Mouse (Mus musculus): ENCODE results near the gene 1700061G19Rik. TPM values are rescaled to one million over a fixed set of nuclear protein-coding genes. Genes with fewer than 3 reads are reported as not detected.
A peak's percentile ranks its signal among the peaks of the same experiment; 100 is the strongest.

Gene 1700061G19Rik
- polyA plus RNA-seq, 1 experiment from 2014 or later: 0.45 TPM

- ATAC-seq (ENCODE audit: insufficient read depth, low FRiP score): peak; percentile 52; the same call in 1 of the 2 replicates
- H3K4me1 ChIP-seq (ENCODE audit: control insufficient read depth, insufficient read depth, low read length): peaks cover 4% of the 10 kb centered on the region; the same call in 1 of the 2 replicates
- H3K9ac ChIP-seq (ENCODE audit: low read length): no peak overlapping the region
- H3K4me3 ChIP-seq (replicated peaks; ENCODE audit: low read length): no peak overlapping the region
- no peaks in the 10 kb centered on the region for H3K27me3 ChIP-seq (ENCODE audit: control insufficient read depth, insufficient read depth, low read length)
- no peak overlapping the region for H3K27ac ChIP-seq (ENCODE audit: low read length)
- H3K9me3 ChIP-seq (replicated peaks; ENCODE audit: control insufficient read depth, low read length): no peaks in the 10 kb centered on the region
- 50% methylated on average over 3 of the region's 3 CpGs for WGBS
- no peaks in the 10 kb centered on the region for H3K36me3 ChIP-seq (ENCODE audit: control insufficient read depth, insufficient read depth, low read length)
- no peak overlapping the region for H3K4me2 ChIP-seq (ENCODE audit: low read depth, low read length)
Observed at GRCm38 (mm10) chr17:56861197-56861596, 14.1 kb upstream of the 1700061G19Rik start.

- Histone ChIP-seq H3K4me2 (ENCODE audit: low read depth, low read length) (no peak overlapping the region), H3K36me3 (ENCODE audit: control insufficient read depth, insufficient read depth, low read length) (no peaks in the 10 kb centered on the region), H3K4me3 (replicated peaks; ENCODE audit: low read length) (no peak overlapping the region), H3K27me3 (ENCODE audit: control insufficient read depth, insufficient read depth, low read length) (no peaks in the 10 kb centered on the region), H3K27ac (ENCODE audit: low read length) (no peak overlapping the region), H3K4me1 (ENCODE audit: control insufficient read depth, insufficient read depth, low read length) (no peaks in the 10 kb centered on the region), H3K9ac (ENCODE audit: low read length) (no peak overlapping the region), H3K9me3 (replicated peaks; ENCODE audit: control insufficient read depth, low read length) (0 out of 2 replicates have a peak, but pooled peaks cover 6% of the 10 kb centered on the region)
- 77% methylated on average over 7 of the region's 7 CpGs for WGBS
- ATAC-seq (ENCODE audit: insufficient read depth, low FRiP score): no peak
Observed at GRCm38 (mm10) chr17:56866071-56866470, 9.2 kb upstream of the 1700061G19Rik start.

- Histone ChIP-seq H3K27me3 (ENCODE audit: control insufficient read depth, insufficient read depth, low read length) (no peaks in the 10 kb centered on the region), H3K4me3 (replicated peaks; ENCODE audit: low read length) (no peak overlapping the region), H3K9ac (ENCODE audit: low read length) (no peak overlapping the region), H3K9me3 (replicated peaks; ENCODE audit: control insufficient read depth, low read length) (0 out of 2 replicates have a peak, but pooled peaks cover 6% of the 10 kb centered on the region), H3K27ac (ENCODE audit: low read length) (no peak overlapping the region), H3K4me1 (ENCODE audit: control insufficient read depth, insufficient read depth, low read length) (no peaks in the 10 kb centered on the region), H3K36me3 (ENCODE audit: control insufficient read depth, insufficient read depth, low read length) (no peaks in the 10 kb centered on the region), H3K4me2 (ENCODE audit: low read depth, low read length) (no peak overlapping the region)
- WGBS: 74% methylated on average over 9 of the region's 9 CpGs
- ATAC-seq (ENCODE audit: insufficient read depth, low FRiP score): no peak
Observed at GRCm38 (mm10) chr17:56869481-56869977, 5.7 kb upstream of the 1700061G19Rik start.

GRCm38 (mm10) chr17:56870287-56870953 lies 4.9 kb upstream of the 1700061G19Rik start:
- ATAC-seq (ENCODE audit: insufficient read depth, low FRiP score): no peak
- H3K4me2 ChIP-seq (ENCODE audit: low read depth, low read length): no peak overlapping the region
- H3K27me3 ChIP-seq (ENCODE audit: control insufficient read depth, insufficient read depth, low read length): no peaks in the 10 kb centered on the region
- no peak overlapping the region for H3K9ac ChIP-seq (ENCODE audit: low read length)
- H3K27ac ChIP-seq (ENCODE audit: low read length): no peak overlapping the region
- H3K9me3 ChIP-seq (replicated peaks; ENCODE audit: control insufficient read depth, low read length): 0 out of 2 replicates have a peak, but pooled peaks cover 6% of the 10 kb centered on the region
- H3K4me1 ChIP-seq (ENCODE audit: control insufficient read depth, insufficient read depth, low read length): no peaks in the 10 kb centered on the region
- H3K4me3 ChIP-seq (replicated peaks; ENCODE audit: low read length): no peak overlapping the region
- H3K36me3 ChIP-seq (ENCODE audit: control insufficient read depth, insufficient read depth, low read length): no peaks in the 10 kb centered on the region
- WGBS: 63% methylated on average over 15 of the region's 15 CpGs

GRCm38 (mm10) chr17:56871767-56872166 lies 3.5 kb upstream of the 1700061G19Rik start:
- H3K9ac ChIP-seq (ENCODE audit: low read length): no peak overlapping the region
- no peaks in the 10 kb centered on the region for H3K36me3 ChIP-seq (ENCODE audit: control insufficient read depth, insufficient read depth, low read length)
- H3K4me1 ChIP-seq (ENCODE audit: control insufficient read depth, insufficient read depth, low read length): no peaks in the 10 kb centered on the region
- ATAC-seq (ENCODE audit: insufficient read depth, low FRiP score): no peak
- no peak overlapping the region for H3K4me3 ChIP-seq (replicated peaks; ENCODE audit: low read length)
- H3K27me3 ChIP-seq (ENCODE audit: control insufficient read depth, insufficient read depth, low read length): no peaks in the 10 kb centered on the region
- no peak overlapping the region for H3K27ac ChIP-seq (ENCODE audit: low read length)
- 0 out of 2 replicates have a peak, but pooled peaks cover 6% of the 10 kb centered on the region for H3K9me3 ChIP-seq (replicated peaks; ENCODE audit: control insufficient read depth, low read length)
- H3K4me2 ChIP-seq (ENCODE audit: low read depth, low read length): no peak overlapping the region
- WGBS: 63% methylated on average over 8 of the region's 8 CpGs

GRCm38 (mm10) chr17:56872512-56872911 lies 2.8 kb upstream of the 1700061G19Rik start:
- H3K9ac ChIP-seq (ENCODE audit: low read length): no peak overlapping the region
- H3K4me3 ChIP-seq (replicated peaks; ENCODE audit: low read length): no peak overlapping the region
- no peaks in the 10 kb centered on the region for H3K4me1 ChIP-seq (ENCODE audit: control insufficient read depth, insufficient read depth, low read length)
- ATAC-seq (ENCODE audit: insufficient read depth, low FRiP score): no peak
- H3K9me3 ChIP-seq (replicated peaks; ENCODE audit: control insufficient read depth, low read length): no peaks in the 10 kb centered on the region
- H3K4me2 ChIP-seq (ENCODE audit: low read depth, low read length): no peak overlapping the region
- H3K27me3 ChIP-seq (ENCODE audit: control insufficient read depth, insufficient read depth, low read length): no peaks in the 10 kb centered on the region
- H3K36me3 ChIP-seq (ENCODE audit: control insufficient read depth, insufficient read depth, low read length): no peaks in the 10 kb centered on the region
- WGBS: 78% methylated on average over 7 of the region's 7 CpGs
- no peak overlapping the region for H3K27ac ChIP-seq (ENCODE audit: low read length)

GRCm38 (mm10) chr17:56874237-56874636 lies 1.0 kb upstream of the 1700061G19Rik start, which contains the start of gene Acsbg2:
Acsbg2 (minus strand) TSS chr17:56874447.
- Histone ChIP-seq H3K36me3 (ENCODE audit: control insufficient read depth, insufficient read depth, low read length) (no peaks in the 10 kb centered on the region), H3K4me2 (ENCODE audit: low read depth, low read length) (no peak within 1 kb of the TSS), H3K27me3 (ENCODE audit: control insufficient read depth, insufficient read depth, low read length) (no peaks in the 10 kb centered on the region), H3K4me1 (ENCODE audit: control insufficient read depth, insufficient read depth, low read length) (no peaks in the 10 kb centered on the region), H3K9me3 (replicated peaks; ENCODE audit: control insufficient read depth, low read length) (no peaks in the 10 kb centered on the region), H3K4me3 (replicated peaks; ENCODE audit: low read length) (no peak within 1 kb of the TSS), H3K27ac (ENCODE audit: low read length) (no peak within 1 kb of the TSS), H3K9ac (ENCODE audit: low read length) (no peak within 1 kb of the TSS)
- 73% methylated on average over 2 of the region's 2 CpGs for WGBS
- ATAC-seq (ENCODE audit: insufficient read depth, low FRiP score): no peak

GRCm38 (mm10) chr17:56876465-56876864 lies 1.2 kb downstream of the 1700061G19Rik start:
- Histone ChIP-seq H3K36me3 (ENCODE audit: control insufficient read depth, insufficient read depth, low read length) (no peaks in the 10 kb centered on the region), H3K27me3 (ENCODE audit: control insufficient read depth, insufficient read depth, low read length) (no peaks in the 10 kb centered on the region), H3K27ac (ENCODE audit: low read length) (no peak overlapping the region), H3K4me3 (replicated peaks; ENCODE audit: low read length) (no peak overlapping the region), H3K9ac (ENCODE audit: low read length) (no peak overlapping the region), H3K4me2 (ENCODE audit: low read depth, low read length) (no peak overlapping the region), H3K9me3 (replicated peaks; ENCODE audit: control insufficient read depth, low read length) (no peaks in the 10 kb centered on the region), H3K4me1 (ENCODE audit: control insufficient read depth, insufficient read depth, low read length) (no peaks in the 10 kb centered on the region)
- 88% methylated on average over 3 of the region's 3 CpGs for WGBS
- no peak for ATAC-seq (ENCODE audit: insufficient read depth, low FRiP score)

GRCm38 (mm10) chr17:56876981-56877380 lies 1.7 kb downstream of the 1700061G19Rik start:
- Histone ChIP-seq H3K9me3 (replicated peaks; ENCODE audit: control insufficient read depth, low read length) (no peaks in the 10 kb centered on the region), H3K9ac (ENCODE audit: low read length) (no peak overlapping the region), H3K27me3 (ENCODE audit: control insufficient read depth, insufficient read depth, low read length) (no peaks in the 10 kb centered on the region), H3K27ac (ENCODE audit: low read length) (no peak overlapping the region), H3K4me1 (ENCODE audit: control insufficient read depth, insufficient read depth, low read length) (no peaks in the 10 kb centered on the region), H3K4me3 (replicated peaks; ENCODE audit: low read length) (no peak overlapping the region), H3K4me2 (ENCODE audit: low read depth, low read length) (no peak overlapping the region), H3K36me3 (ENCODE audit: control insufficient read depth, insufficient read depth, low read length) (no peaks in the 10 kb centered on the region)
- no peak for ATAC-seq (ENCODE audit: insufficient read depth, low FRiP score)
- WGBS: 56% methylated on average over 8 of the region's 8 CpGs

Data from stomach, embryonic 16.5 days (tissue).